Mouse (Mus musculus): ENCODE measurements at regions not wholly inside any gene's neighbourhood (a gene's known extent, or its start where the extent isn't known, plus 50 kb on each side); places are given as distances from the start of the nearest gene placed in this dataset.
"Not testable (repeated sequence)": the region's sequence is repeated elsewhere in the genome, so short reads cannot be mapped to it uniquely, and the experiment has no call there.

GRCm38 (mm10) chr9:33442266-33442665 lies 806.2 kb downstream of the Ets1 start:
- DNase-seq (ENCODE audit: low spot score) = no peak

GRCm38 (mm10) chr9:33445902-33446301 lies 809.9 kb downstream of the Ets1 start:
- DNase-seq (ENCODE audit: low spot score) = peak; percentile 6

- DNase-seq (ENCODE audit: low spot score) = no peak
Observed at GRCm38 (mm10) chr9:33475106-33475505, 839.1 kb downstream of the Ets1 start.

DNA sequence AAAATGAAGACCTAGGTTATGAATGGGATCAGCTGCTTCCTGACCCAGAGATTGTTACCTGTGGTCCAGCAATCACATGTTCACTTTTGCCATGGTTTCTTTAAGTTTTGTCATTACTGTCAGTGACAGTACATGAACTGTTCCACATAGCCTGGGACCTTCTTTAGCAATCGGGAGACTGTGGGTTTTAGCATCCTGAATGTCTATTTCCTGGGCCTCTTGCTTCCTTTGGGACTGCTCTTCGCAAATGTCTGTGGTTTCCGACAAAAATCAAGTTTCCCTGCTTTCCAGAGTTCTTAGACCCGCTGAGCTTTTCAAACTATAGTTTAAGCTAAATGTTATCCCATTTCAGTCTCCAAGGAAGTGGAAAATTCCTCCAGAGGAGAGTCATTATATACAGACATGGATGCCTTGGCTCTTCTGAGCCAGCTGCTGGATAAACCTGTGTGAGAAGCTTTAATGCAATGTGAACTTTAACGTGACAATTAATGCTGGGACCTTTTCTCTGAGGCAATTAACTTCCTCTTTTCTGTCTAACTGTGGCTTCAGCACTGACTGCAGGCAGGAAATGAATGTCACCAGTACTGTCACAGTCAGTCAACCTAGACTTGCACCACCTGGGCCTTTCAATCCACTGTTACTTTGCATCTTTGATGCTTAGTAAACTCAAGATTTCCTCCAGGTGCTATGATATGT lies 847.0 kb downstream of the Ets1 start:
- DNase-seq (ENCODE audit: low spot score) = no peak

- no peak for DNase-seq (ENCODE audit: low spot score)
Observed at GRCm38 (mm10) chr9:33483541-33483846, 847.5 kb downstream of the Ets1 start.

- no peak for DNase-seq (ENCODE audit: low spot score)
Observed at GRCm38 (mm10) chr9:33533101-33533810, 897.2 kb downstream of the Ets1 start.

DNA sequence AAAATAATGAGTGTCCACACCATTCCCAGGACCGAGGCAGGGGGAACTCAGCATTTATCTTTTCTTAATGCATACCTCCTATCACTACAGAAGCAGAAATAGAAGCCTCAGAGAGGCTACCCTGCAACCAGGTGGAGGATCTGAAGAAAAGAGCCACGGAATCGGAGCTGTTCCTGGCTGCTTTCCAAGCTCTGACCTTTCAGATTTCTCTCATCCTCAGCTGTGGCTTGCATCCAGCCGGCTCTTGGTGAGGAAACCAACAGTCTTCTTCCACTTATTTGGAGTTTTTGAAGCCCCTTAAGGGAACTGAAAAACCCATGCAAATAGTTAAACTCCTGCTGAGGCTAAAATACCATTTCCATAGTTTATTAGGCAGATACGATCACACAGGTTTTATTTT lies 907.3 kb downstream of the Ets1 start:
- DNase-seq (ENCODE audit: low spot score) = no peak

GRCm38 (mm10) chr9:33546126-33546737 lies 910.2 kb downstream of the Ets1 start:
- DNase-seq (ENCODE audit: low spot score) = no peak

GRCm38 (mm10) chr9:33549395-33549794 lies 913.4 kb downstream of the Ets1 start:
- no peak for DNase-seq (ENCODE audit: low spot score)

DNA sequence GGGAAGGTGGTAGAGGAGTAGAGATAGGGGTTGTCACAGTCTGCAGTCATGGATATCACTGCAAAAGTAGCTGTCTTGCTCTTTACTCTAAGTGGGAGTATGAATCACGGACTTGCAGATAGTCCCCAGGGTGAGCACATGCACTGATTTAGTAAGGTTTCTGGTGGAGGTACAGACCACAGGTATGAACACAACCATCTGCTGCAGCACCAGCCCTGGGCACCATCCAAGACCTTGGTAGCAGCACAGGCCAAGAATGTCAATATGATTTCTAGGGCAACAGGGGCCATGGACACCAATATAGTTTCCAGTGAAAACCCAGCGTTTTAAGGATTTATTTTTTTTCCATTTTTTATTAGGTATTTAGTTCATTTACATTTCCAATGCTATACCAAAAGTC lies 913.7 kb upstream of the Kirrel3 start:
- DNase-seq (ENCODE audit: low spot score) = no peak

GRCm38 (mm10) chr9:33611511-33611910 lies 874.2 kb upstream of the Kirrel3 start:
- DNase-seq (ENCODE audit: low spot score) = no peak

- DNase-seq (ENCODE audit: low spot score) = no peak
Observed at GRCm38 (mm10) chr9:33624378-33624777, 861.3 kb upstream of the Kirrel3 start.

- DNase-seq (ENCODE audit: low spot score) = no peak
Observed at GRCm38 (mm10) chr9:33629731-33630473, 855.8 kb upstream of the Kirrel3 start.

GRCm38 (mm10) chr9:33662978-33663377 lies 822.7 kb upstream of the Kirrel3 start:
- DNase-seq (ENCODE audit: low spot score) = no peak

- no peak for DNase-seq (ENCODE audit: low spot score)
Observed at GRCm38 (mm10) chr9:33681129-33681528, 804.6 kb upstream of the Kirrel3 start.

GRCm38 (mm10) chr9:33691731-33692130 lies 794.0 kb upstream of the Kirrel3 start:
- no peak for DNase-seq (ENCODE audit: low spot score)

GRCm38 (mm10) chr9:33717614-33718013 lies 768.1 kb upstream of the Kirrel3 start:
- no peak for DNase-seq (ENCODE audit: low spot score)

GRCm38 (mm10) chr9:33724811-33725210 lies 760.9 kb upstream of the Kirrel3 start:
- peak; percentile 10 for DNase-seq (ENCODE audit: low spot score)

DNA sequence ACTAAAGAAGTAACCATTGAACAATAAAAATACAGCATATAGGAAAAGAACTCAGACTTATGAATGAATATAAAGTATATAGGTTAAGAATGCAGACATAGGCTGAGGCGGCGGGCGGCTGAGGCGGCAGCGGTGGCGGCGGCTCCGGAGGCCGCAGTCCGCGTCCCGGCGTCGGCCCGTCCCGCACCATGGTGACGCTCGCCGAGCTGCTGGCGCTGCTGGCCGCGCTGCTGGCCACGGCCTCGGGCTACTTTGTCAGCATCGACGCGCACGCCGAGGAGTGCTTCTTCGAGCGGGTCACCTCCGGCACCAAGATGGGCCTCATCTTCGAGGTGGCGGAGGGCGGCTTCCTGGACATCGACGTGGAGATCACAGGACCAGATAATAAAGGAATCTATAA lies 757.6 kb upstream of the Kirrel3 start:
- DNase-seq (ENCODE audit: low spot score) = not testable (repeated sequence)

DNA sequence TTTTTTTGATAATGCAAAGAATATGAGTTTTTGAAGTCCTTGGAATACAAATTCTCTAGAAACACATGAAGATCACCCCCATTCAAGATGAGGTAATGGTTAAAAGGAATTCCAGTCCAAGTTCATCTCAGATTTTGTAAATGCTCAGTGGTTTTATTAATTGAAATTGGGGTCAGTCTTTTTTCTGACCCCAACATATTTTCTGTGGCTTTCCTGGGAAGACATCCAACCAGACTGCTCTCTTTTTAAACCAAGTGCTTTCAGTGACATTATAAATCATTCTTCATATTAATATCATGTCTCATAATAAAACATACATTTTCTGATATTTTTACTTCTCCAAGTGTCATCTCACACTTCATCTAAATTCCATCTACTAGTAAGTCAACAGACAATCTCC lies 725.0 kb upstream of the Kirrel3 start:
- DNase-seq (ENCODE audit: low spot score) = no peak

DNA sequence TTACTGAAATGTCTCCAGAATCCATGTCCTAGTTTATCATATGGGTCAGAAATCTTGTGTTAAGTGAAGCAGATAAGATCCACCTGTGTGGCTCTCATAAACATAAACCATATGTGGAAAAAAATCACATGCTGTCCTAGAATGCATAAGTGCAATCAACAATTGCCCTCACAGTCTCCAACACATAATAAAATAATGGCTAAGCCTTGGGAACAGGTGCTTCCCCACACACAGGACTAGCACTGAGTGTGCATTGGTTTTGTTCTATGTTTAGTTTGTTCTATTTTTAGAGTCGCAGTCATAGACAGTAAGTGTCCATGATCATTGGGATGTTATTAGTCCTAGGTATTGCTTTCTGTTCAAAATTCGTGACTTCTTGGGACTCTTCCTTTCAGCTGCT lies 719.5 kb upstream of the Kirrel3 start:
- no peak for DNase-seq (ENCODE audit: low spot score)

DNA sequence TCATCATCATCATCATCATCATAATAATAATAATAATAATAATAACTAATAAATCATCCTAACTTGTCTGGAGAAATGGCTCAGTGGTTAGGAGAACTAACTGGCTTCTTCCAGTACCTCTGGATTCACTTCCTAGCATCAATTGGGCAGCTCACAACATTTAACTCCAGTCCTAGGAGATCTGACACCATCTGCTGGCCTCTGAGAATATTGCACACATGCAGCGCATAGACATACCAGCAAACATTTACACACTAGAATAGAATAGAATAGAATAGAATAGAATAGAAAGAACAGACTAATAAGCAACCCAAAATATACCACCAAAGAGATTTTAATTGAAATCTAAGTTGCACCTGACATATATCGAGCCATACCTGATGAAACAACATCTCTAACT lies 715.9 kb upstream of the Kirrel3 start:
- no peak for DNase-seq (ENCODE audit: low spot score)

GRCm38 (mm10) chr9:33774178-33774577 lies 711.5 kb upstream of the Kirrel3 start:
- no peak for DNase-seq (ENCODE audit: low spot score)

Measured in layer of hippocampus, adult 9-10 months (tissue).